Mouse (Mus musculus) kidney, postnatal 4 days (tissue): ENCODE results near the gene Nthl1.
A peak's percentile ranks its signal among the peaks of the same experiment; 100 is the strongest.
"Not testable (repeated sequence)": the region's sequence is repeated elsewhere in the genome, so short reads cannot be mapped to it uniquely, and the experiment has no call there.

Experiments used
- DNase-seq, 2 experiments: peaks; one replicate each; pipeline ENCODE4 v3.0.0; 2021; ENCODE audit warnings: mixed read lengths in 2 of 2

The Nthl1 gene

GRCm38 (mm10) chr17:24650766-24651165 lies 18.3 kb downstream of the Nthl1 start:
- no peak for DNase-seq

DNA sequence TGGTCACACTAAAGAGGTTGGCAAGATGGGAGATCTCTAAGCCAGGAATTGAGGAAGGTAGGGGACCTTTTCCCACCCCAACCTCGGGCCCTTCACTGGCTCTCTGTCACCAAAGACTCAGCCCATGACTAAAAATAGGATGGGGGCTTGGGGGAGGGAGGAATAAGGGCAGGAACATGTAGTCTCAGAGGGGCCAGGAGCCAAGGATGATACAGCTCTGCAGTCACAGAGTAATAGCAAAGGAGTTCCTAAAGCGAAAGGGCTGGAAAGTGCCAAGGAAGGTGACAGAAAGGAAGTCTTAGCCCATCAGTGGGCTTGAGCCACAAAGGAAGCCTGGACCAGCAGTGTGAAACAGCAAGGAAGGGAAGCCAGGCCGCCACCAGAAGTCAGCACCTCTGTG lies 19.4 kb downstream of the Nthl1 start:
- DNase-seq = no peak

DNA sequence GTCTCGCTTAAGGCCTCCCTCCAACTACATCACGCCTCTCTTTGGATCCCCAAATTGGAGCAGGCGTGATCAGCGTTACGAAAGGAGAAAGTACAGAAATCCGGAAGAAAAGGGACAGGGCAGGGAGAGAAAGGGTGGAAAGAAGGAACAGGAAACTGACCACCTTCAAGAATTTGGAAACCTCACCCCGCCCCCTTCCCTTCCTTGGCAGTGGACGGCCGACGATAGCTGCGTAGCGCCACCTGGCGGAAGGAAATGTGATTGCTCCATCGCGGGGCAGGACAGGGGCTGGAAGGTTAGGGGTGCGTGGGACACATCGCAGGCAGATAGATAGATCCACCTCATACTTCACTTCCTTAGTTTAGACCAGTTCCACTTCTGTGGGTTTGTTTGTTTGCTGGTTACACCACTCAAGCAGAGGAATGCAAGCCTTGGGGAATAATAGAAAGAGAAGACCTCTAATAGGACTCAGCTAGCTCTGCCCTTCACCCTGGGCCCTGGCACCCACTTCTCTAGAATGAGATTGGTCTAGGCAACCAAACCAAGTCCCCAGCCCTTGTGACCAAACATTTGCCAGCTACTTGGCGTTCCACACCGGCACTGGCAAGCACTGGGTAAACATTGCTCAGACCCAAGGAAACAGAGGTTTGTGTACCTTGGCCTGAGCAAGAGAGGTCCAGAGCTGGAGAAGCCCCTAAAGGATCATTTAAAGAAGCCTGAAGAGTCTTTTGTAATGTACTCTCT lies 21.7 kb downstream of the Nthl1 start:
- peak; percentile 90 to 93 for DNase-seq

DNA sequence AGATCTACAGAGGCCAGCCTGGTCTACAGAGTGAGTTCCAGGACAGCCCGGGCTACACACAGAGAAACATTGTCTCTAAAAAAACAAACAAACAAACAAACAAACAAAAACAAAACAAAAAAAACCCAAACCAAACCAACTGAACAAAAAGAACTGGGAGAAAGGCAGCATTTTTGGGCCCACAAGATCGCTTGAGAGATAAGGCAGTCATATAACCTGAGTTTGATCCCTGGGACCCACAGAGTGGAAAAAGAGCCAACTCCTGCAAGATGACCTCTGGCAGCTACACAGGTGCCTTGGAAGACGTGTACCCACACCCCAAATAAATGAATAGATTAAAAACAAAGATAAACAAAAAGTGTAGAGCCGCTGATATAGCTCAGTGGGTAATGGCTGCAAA lies 22.5 kb downstream of the Nthl1 start:
- no peak for DNase-seq

GRCm38 (mm10) chr17:24658017-24658758 lies 25.7 kb downstream of the Nthl1 start, which contains the start of gene Npw:
Gene Npw (minus strand): TSS chr17:24658457.
- peak; percentile 48 to 60 for DNase-seq

GRCm38 (mm10) chr17:24667011-24667410 lies 34.5 kb downstream of the Nthl1 start:
- not testable (repeated sequence) for DNase-seq

DNA sequence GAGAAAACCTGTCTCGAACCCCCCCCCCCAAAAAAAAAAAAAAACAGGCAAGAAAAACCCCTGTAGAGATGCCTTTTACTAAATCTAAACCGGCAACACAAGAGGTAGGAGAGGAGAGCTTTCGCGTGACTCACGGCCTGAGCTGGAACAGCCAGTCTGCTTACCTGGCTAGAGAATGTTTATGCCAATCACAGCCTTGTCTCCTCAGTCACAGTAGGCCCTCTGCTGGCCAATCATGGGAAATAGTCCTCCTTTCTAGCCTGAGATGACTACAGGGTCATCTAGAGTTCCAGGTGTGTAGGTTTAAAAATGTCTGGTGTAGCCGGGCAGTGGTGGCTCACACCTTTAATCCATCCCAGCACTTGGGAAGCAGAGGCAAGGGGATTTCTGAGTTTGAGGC lies 34.9 kb downstream of the Nthl1 start:
- peak; percentile 70 to 80 for DNase-seq

DNA sequence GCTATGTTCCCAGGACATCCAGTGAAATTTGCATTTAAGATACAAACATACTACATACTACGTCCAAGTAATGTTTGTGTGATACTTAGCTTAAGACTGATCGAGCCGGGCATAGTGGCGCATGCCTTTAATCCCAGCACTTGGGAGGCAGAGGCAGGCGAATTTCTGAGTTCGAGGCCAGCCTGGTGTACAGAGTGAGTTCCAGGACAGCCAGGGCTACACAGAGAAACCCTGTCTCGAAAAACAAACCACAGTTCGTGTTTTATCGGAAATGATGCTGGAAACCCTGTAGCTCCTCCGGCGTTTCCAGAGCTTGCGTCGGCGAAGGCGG lies 36.7 kb downstream of the Nthl1 start:
- not testable (repeated sequence) for DNase-seq

GRCm38 (mm10) chr17:24669545-24670245 lies 37.2 kb downstream of the Nthl1 start, which contains the start of gene Zfp598:
Gene Zfp598 (plus strand): TSS chr17:24669687.
- DNase-seq = peak; percentile 98

DNA sequence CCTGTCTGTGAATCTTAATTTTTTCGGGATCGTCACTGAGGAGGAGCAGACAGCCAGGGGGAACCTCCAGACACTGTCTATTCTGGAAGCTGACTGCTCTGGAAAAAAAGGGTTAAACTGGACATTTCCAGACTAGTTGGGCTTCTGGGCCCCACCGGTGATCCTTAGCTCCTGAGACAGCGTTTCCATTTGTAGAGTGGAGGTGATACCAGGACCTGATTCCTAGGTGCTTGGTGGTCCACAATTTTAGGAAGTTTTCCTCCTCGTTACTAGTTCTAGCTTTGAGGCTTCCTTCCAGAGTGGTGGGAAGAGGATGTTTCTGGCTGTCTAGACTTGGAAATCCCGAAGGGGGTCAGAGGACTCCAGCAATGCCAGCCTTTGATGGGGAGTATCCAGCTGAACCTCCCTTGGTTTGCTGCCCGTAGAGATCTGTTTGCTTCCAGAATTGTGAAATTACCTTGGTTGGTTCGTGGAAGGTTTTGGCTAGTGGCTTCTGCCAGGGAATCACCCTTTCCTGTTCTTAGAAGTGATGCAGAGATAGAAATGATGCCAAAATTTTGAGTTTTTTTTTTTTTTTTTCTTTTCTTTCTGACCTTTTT lies 37.9 kb downstream of the Nthl1 start:
- DNase-seq = no peak

- DNase-seq = no peak
Measured at GRCm38 (mm10) chr17:24671346-24671745, 38.9 kb downstream of the Nthl1 start.

GRCm38 (mm10) chr17:24672141-24672540 lies 39.7 kb downstream of the Nthl1 start:
- DNase-seq = peak; percentile 55 to 72

DNA sequence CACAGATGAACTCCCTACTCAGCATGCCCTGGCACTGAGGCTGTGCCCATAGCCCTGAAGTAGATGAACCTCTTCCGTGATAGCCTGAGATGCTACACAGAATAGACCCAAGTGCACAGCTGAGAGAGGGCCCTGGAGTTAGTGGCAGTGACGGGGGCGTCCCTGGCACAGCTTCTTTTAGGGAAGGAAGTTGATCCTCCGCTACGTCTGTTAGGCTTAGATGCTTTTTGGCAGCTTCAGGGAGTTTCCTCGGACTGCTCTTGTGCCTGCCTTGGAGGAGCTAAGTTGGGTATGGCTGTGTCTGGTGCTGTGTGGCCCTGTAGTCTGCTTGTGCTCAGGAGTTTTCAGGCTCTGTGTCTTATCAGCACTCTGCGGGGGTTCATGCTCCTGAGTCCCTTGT lies 41.8 kb downstream of the Nthl1 start:
- DNase-seq = no peak

- peak; percentile 82 to 86 for DNase-seq
Measured at GRCm38 (mm10) chr17:24676187-24676586, 43.7 kb downstream of the Nthl1 start.

DNA sequence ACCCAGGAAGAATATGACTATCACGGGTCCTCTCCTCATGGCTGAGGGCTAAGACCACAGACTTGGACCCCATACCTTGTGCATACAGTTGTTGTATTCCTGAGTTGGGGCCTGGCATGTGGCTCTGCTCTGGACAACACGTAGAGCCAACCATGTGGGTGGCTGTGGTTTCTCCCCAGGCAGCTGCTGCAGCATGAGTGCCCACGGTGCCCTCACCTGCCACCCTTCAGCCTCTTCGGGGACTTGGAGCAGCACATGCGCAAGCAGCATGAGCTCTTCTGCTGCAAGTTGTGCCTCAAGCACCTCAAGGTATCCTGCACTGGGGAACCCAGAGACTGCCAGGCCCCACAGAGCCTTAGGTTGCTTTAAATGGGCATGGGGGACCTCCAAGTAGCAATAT lies 44.4 kb downstream of the Nthl1 start:
- DNase-seq = no peak

DNA sequence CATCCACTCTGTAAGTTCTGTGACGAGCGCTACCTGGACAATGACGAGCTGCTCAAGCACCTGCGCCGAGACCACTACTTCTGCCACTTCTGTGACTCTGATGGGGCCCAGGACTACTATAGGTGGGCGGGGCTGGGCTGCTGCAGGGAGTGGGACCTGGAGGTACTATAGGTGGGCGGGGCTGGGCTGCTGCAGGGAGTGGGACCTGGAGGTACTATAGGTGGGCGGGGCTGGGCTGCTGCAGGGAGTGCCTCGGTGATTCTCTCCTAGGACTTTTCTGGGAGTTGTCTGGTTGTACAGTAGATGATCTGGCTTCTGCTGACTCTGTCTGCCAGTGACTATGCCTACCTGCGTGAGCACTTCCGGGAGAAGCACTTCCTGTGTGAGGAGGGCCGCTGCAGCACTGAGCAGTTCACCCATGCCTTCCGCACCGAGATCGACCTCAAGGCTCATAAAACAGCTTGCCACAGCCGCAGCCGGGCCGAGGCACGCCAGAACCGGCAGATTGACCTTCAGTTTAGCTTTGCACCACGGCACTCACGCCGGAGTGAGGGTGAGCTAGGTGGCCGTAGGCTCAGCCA lies 45.1 kb downstream of the Nthl1 start:
- DNase-seq = no peak

DNA sequence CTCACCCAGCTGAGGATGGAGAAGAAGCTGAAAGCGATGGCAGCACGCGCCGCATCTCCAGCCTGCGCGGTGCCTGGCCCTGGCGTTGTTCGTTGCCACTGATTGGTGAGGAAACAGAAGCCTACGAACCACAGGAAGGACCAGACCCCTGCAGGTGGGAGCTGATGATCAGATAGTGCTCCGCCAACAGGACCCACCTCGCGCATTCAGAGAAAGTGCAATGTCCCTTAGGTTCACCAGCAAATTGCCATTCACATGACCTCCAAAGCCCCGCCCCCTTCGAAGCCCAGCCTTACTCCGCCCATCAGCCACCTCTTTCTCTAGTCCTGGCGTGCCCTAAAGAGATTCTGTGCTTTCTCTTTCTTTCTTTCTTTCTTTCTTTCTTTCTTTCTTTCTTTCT lies 54.0 kb downstream of the Nthl1 start:
- DNase-seq = peak; percentile 62 to 75

- DNase-seq = peak; percentile 73 to 79
Measured at GRCm38 (mm10) chr17:24687146-24687595, 54.7 kb downstream of the Nthl1 start.

- DNase-seq = no peak
Measured at GRCm38 (mm10) chr17:24687599-24687998, 55.1 kb downstream of the Nthl1 start.
